Comparison of ENCODE assay signal across 26 mouse cellular contexts in genomic region chr11:73579871-73580270, GRCm38 (mm10). TPM values are rescaled to one million over a fixed set of nuclear protein-coding genes. Genes with fewer than 3 reads are reported as not detected.
"Had no signal": no experiment of that assay in that cellular context is flagged by ENCODE, and none has a peak within 500 bp of the region (broad histone marks: within the 10 kb centered on the region; RNA-seq: fewer than 3 reads in every experiment).

No protein-coding gene starts in this region.

- H3K4me1 ChIP-seq: limb, embryonic 10.5 days; limb, embryonic 13.5 days; midbrain, embryonic 12.5 days; midbrain, embryonic 15.5 days; neural tube, embryonic 12.5 days; neural tube, embryonic 15.5 days had no signal

- H3K27ac ChIP-seq: limb, embryonic 10.5 days; limb, embryonic 13.5 days; liver, embryonic 14.5 days; macrophage; midbrain, embryonic 12.5 days; midbrain, embryonic 15.5 days; neural tube, embryonic 12.5 days; neural tube, embryonic 15.5 days; stomach, postnatal 0 days had no signal

- H3K4me3 ChIP-seq: limb, embryonic 10.5 days; limb, embryonic 13.5 days; midbrain, embryonic 12.5 days; midbrain, embryonic 15.5 days; neural tube, embryonic 12.5 days; neural tube, embryonic 15.5 days had no signal

- H3K9me3 ChIP-seq: neural tube, embryonic 15.5 days had no signal

- H3K27me3 ChIP-seq: limb, embryonic 13.5 days; midbrain, embryonic 12.5 days; midbrain, embryonic 15.5 days; neural tube, embryonic 12.5 days; neural tube, embryonic 15.5 days had no signal

- H3K9ac ChIP-seq: limb, embryonic 13.5 days; liver, embryonic 14.5 days; liver, postnatal 0 days; lung, embryonic 14.5 days; midbrain, embryonic 12.5 days; midbrain, embryonic 15.5 days; neural tube, embryonic 12.5 days; neural tube, embryonic 15.5 days had no signal

- ATAC-seq: liver, postnatal 0 days; lung, postnatal 0 days; midbrain, embryonic 15.5 days had no signal

- DNase-seq: kidney, postnatal 10 days; liver; liver, postnatal 0 days; lung, embryonic 14.5 days; right cerebral cortex, adult 18-20 months; right cerebral cortex, postnatal 14 days; right cerebral cortex, postnatal 4 days; thymus, adult 2 months; thymus, postnatal 14 days; thymus, postnatal 4 days had no signal

- H3K36me3 ChIP-seq: limb, embryonic 10.5 days; limb, embryonic 13.5 days; midbrain, embryonic 12.5 days; midbrain, embryonic 15.5 days; neural tube, embryonic 12.5 days; neural tube, embryonic 15.5 days had no signal

- H3K4me2 ChIP-seq: limb, embryonic 13.5 days; lung, embryonic 14.5 days; midbrain, embryonic 12.5 days; midbrain, embryonic 15.5 days; neural tube, embryonic 12.5 days; neural tube, embryonic 15.5 days had no signal

RNA-seq across cellular contexts. Expression of gene Olfr385, which starts 12.9 kb away (rescaled TPM):
- total RNA-seq: layer of hippocampus, adult 8-10 months; layer of hippocampus, postnatal 10 days; left cerebral cortex, adult 8-10 months; left cerebral cortex, postnatal 14 days; megakaryocyte, adult 5-6 weeks had no signal
- polyA plus RNA-seq: limb, embryonic 10.5 days; limb, embryonic 13.5 days; liver, embryonic 14.5 days; liver, postnatal 0 days; lung, embryonic 14.5 days; lung, postnatal 0 days; macrophage; midbrain, embryonic 12.5 days; midbrain, embryonic 15.5 days; neural tube, embryonic 12.5 days; neural tube, embryonic 15.5 days; stomach, embryonic 14.5 days; stomach, postnatal 0 days; thymus, adult 2 months had no signal

RNA-seq across cellular contexts. Expression of gene Olfr384, which starts 18.5 kb away (rescaled TPM):
- total RNA-seq: layer of hippocampus, adult 8-10 months; layer of hippocampus, postnatal 10 days; left cerebral cortex, adult 8-10 months; left cerebral cortex, postnatal 14 days; megakaryocyte, adult 5-6 weeks had no signal
- polyA plus RNA-seq: limb, embryonic 10.5 days; limb, embryonic 13.5 days; liver, embryonic 14.5 days; liver, postnatal 0 days; lung, embryonic 14.5 days; lung, postnatal 0 days; macrophage; midbrain, embryonic 12.5 days; midbrain, embryonic 15.5 days; neural tube, embryonic 12.5 days; neural tube, embryonic 15.5 days; stomach, embryonic 14.5 days; stomach, postnatal 0 days; thymus, adult 2 months had no signal
